In genomic region chr8:64877630-64878312, GRCm38 (mm10) we compare ENCODE assay signal across 14 mouse cellular contexts. TPM values are rescaled to one million over a fixed set of nuclear protein-coding genes. Genes with fewer than 3 reads are reported as not detected.
DNase-seq lines count a peak whose midpoint lies in the region; ATAC-seq and TF ChIP-seq lines count a peak whose summit lies in the region.
"Had no signal": no experiment of that assay in that cellular context is flagged by ENCODE, and none has a peak within 500 bp of the region (broad histone marks: within the 10 kb centered on the region; RNA-seq: fewer than 3 reads in every experiment).

No protein-coding gene starts in this region.

- H3K9ac ChIP-seq in liver, embryonic 16.5 days (ENCODE audit: low read depth, low read length), result no peak overlapping the region
- no peak overlapping the region for H3K9ac ChIP-seq in lung, postnatal 0 days (replicated peaks; ENCODE audit: low read depth)
- H3K9ac ChIP-seq: embryonic facial prominence, embryonic 13.5 days had no signal

- TF ChIP-seq EP300 in lung, postnatal 0 days (IDR thresholded peaks at IDR 0.05), result no peak

- no peak overlapping the region for H3K4me2 ChIP-seq in liver, embryonic 16.5 days (ENCODE audit: low read depth, low read length)
- H3K4me2 ChIP-seq in lung, postnatal 0 days (replicated peaks; ENCODE audit: low read depth, low read length), result no peak overlapping the region
- H3K4me2 ChIP-seq: embryonic facial prominence, embryonic 13.5 days had no signal

- peak; percentile 51; the same call in 1 of the 2 replicates for ATAC-seq in liver, embryonic 16.5 days (ENCODE audit: low read depth)
- ATAC-seq in lung, postnatal 0 days, result peak; percentile 69
- ATAC-seq: forebrain, embryonic 14.5 days had no signal

- H3K27me3 ChIP-seq in liver, embryonic 16.5 days (ENCODE audit: control insufficient read depth, insufficient read depth, low read depth, low read length), result no peaks in the 10 kb centered on the region
- H3K27me3 ChIP-seq in lung, postnatal 0 days (replicated peaks; ENCODE audit: insufficient read depth, low read length), result no peaks in the 10 kb centered on the region
- H3K27me3 ChIP-seq: embryonic facial prominence, embryonic 13.5 days had no signal

- H3K4me3 ChIP-seq in liver, embryonic 16.5 days (ENCODE audit: low read depth, low read length), result no peak overlapping the region
- H3K4me3 ChIP-seq in lung, postnatal 0 days (ENCODE audit: low read depth, low read length), result no peak overlapping the region
- H3K4me3 ChIP-seq: embryonic facial prominence, embryonic 13.5 days had no signal

- H3K9me3 ChIP-seq in liver, embryonic 16.5 days (replicated peaks; ENCODE audit: control insufficient read depth, low read length), result no peaks in the 10 kb centered on the region
- no peaks in the 10 kb centered on the region for H3K9me3 ChIP-seq in lung, postnatal 0 days (ENCODE audit: low read length)
- H3K9me3 ChIP-seq: embryonic facial prominence, embryonic 13.5 days had no signal

- H3K4me1 ChIP-seq in liver, embryonic 16.5 days (ENCODE audit: control insufficient read depth, low read depth, low read length), result no peaks in the 10 kb centered on the region
- H3K4me1 ChIP-seq in lung, postnatal 0 days (ENCODE audit: insufficient read depth, low read depth, low read length), result no peaks in the 10 kb centered on the region
- H3K4me1 ChIP-seq: embryonic facial prominence, embryonic 13.5 days had no signal

- no peak overlapping the region for H3K27ac ChIP-seq in liver, embryonic 16.5 days (ENCODE audit: low read length)
- no peak overlapping the region for H3K27ac ChIP-seq in lung, postnatal 0 days (ENCODE audit: low read length)
- H3K27ac ChIP-seq: embryonic facial prominence, embryonic 13.5 days; macrophage had no signal

- TF ChIP-seq CTCF in lung, postnatal 0 days (IDR thresholded peaks at IDR 0.05), result no peak

- H3K36me3 ChIP-seq in liver, embryonic 16.5 days (ENCODE audit: control insufficient read depth, insufficient read depth), result no peaks in the 10 kb centered on the region
- H3K36me3 ChIP-seq in lung, postnatal 0 days (ENCODE audit: insufficient read depth, low read length), result no peaks in the 10 kb centered on the region
- H3K36me3 ChIP-seq: embryonic facial prominence, embryonic 13.5 days had no signal

- DNase-seq in adrenal gland, adult (ENCODE audit: inconsistent age in 2 of 2, low spot score in 1 of 2), result peak; percentile 46 to 63
- DNase-seq in adrenal gland, postnatal 4 days (ENCODE audit: low spot score in 2 of 2), result no peak
- no peak for DNase-seq in liver
- DNase-seq in gonadal fat pad, adult 2 months (ENCODE audit: low read depth), result peak; percentile 2
- peak; percentile 60 for DNase-seq in lung, postnatal 0 days (ENCODE audit: low spot score)
- DNase-seq in thymus, adult 18-20 months, result no peak
- DNase-seq in thymus, postnatal 10 days (ENCODE audit: low spot score in 2 of 2), result no peak
- DNase-seq: cerebellum, postnatal 36 days; gastrocnemius, postnatal 14 days; right cerebral cortex, postnatal 4 days had no signal

- WGBS in liver, embryonic 16.5 days (ENCODE audit: insufficient replicate concordance), result 70% methylated on average over 22 of the region's 22 CpGs
- 63% methylated on average over 22 of the region's 22 CpGs for WGBS in lung, postnatal 0 days

RNA-seq across cellular contexts. Expression of gene Klhl2, which starts 28.0 kb away (rescaled TPM):
- 10 to 100 TPM; 36.0 to 38.3 TPM for total RNA-seq in adrenal gland, postnatal 4 days (2021)
- 1.1 and 1.4 TPM in 2 replicates for polyA plus RNA-seq in liver, embryonic 16.5 days (2015; fragmentation: Nextera tagmentation; extraction: Ambion mirVana)
- polyA plus RNA-seq in gonadal fat pad, adult 2 months (2012; rRNA removed), result 30.3 and 43.5 TPM in 2 replicates
- polyA plus RNA-seq in lung, postnatal 0 days (2015; fragmentation: Nextera tagmentation; extraction: Ambion mirVana), result 12.6 and 14.0 TPM in 2 replicates

Comparison
In these comparisons a context has a peak if more than half of its experiments do, and no peak if none do; other contexts are left out.
1. DNase-seq: peak in adrenal gland, adult (2 of 2), gonadal fat pad, adult 2 months (single experiment) and lung, postnatal 0 days (single experiment); none in adrenal gland, postnatal 4 days (0 of 2), liver (single experiment), thymus, adult 18-20 months (0 of 2) and thymus, postnatal 10 days (0 of 2).